Mouse (Mus musculus): ENCODE results near the gene Amdhd2. TPM values are rescaled to one million over a fixed set of nuclear protein-coding genes. Genes with fewer than 3 reads are reported as not detected.

The Amdhd2 gene
- polyA plus RNA-seq, 1 experiment = 187 TPM

- TF ChIP-seq POLR2A (IDR thresholded peaks at IDR 0.05; ENCODE audit: low read depth, low read length) (no peak), CTCF (IDR thresholded peaks at IDR 0.05; ENCODE audit: extremely low read depth, insufficient read length, insufficient replicate concordance, low read depth, low read length) (no peak)
- Histone ChIP-seq H3K36me3 (ENCODE audit: control insufficient read depth, insufficient read depth, low read length) (no peaks in the 10 kb centered on the region), H3K27me3 (ENCODE audit: control insufficient read depth, insufficient read depth, low read length) (peaks cover 23% of the 10 kb centered on the region), H3K4me3 (ENCODE audit: low read depth, low read length) (peak within 1 kb of the TSS; percentile 51), H3K4me1 (ENCODE audit: control insufficient read depth, insufficient read depth, insufficient read length, low read length) (peaks cover 43% of the 10 kb centered on the region), H3K27ac (ENCODE audit: insufficient read depth, low read depth, low read length) (no peak within 1 kb of the TSS)
- WGBS = 8% methylated on average over 42 of the region's 43 CpGs
Observed at GRCm38 (mm10) chr17:24209043-24209915, 45.7 kb upstream of the Amdhd2 start, which contains the start of gene Ntn3. Ntn3 (minus strand) TSS chr17:24209531.

DNA sequence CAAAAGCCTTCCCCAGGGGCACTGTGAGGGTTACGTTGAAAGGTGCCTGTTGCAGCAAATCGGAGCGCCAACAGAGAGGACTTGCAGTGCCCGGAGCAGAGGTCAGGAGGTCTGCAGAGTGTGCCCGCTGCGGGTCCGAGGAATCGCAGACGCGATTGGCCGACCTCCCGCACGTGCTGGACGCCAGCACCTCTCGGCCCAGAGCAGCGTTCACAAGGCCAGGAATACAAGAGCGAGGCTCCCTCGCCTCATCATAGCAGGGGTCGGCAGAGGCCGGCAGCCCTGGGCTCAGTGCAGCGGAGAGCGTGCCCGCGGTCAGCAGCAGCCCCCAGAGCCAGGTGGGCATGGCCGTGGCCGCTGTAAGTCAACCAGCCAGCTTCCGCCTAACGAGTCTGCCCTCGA lies 45.1 kb upstream of the Amdhd2 start:
- no peak for TF ChIP-seq POLR2A (IDR thresholded peaks at IDR 0.05; ENCODE audit: low read depth, low read length)
- no peak for TF ChIP-seq CTCF (IDR thresholded peaks at IDR 0.05; ENCODE audit: extremely low read depth, insufficient read length, insufficient replicate concordance, low read depth, low read length)
- peaks cover 43% of the 10 kb centered on the region for H3K4me1 ChIP-seq (ENCODE audit: control insufficient read depth, insufficient read depth, insufficient read length, low read length)
- no peak overlapping the region for H3K27ac ChIP-seq (ENCODE audit: insufficient read depth, low read depth, low read length)
- WGBS = 20% methylated on average over 29 of the region's 29 CpGs
- peak overlapping the region; percentile 51 for H3K4me3 ChIP-seq (ENCODE audit: low read depth, low read length)
- H3K27me3 ChIP-seq (ENCODE audit: control insufficient read depth, insufficient read depth, low read length) = peaks cover 23% of the 10 kb centered on the region
- no peaks in the 10 kb centered on the region for H3K36me3 ChIP-seq (ENCODE audit: control insufficient read depth, insufficient read depth, low read length)

- Histone ChIP-seq H3K4me3 (ENCODE audit: low read depth, low read length) (peak overlapping the region; percentile 51; the same call in 1 of the 2 replicates), H3K27me3 (ENCODE audit: control insufficient read depth, insufficient read depth, low read length) (peaks cover 23% of the 10 kb centered on the region), H3K4me1 (ENCODE audit: control insufficient read depth, insufficient read depth, insufficient read length, low read length) (peaks cover 43% of the 10 kb centered on the region), H3K36me3 (ENCODE audit: control insufficient read depth, insufficient read depth, low read length) (no peaks in the 10 kb centered on the region), H3K27ac (ENCODE audit: insufficient read depth, low read depth, low read length) (no peak overlapping the region)
- 90% methylated on average over 34 of the region's 34 CpGs for WGBS
- TF ChIP-seq CTCF (IDR thresholded peaks at IDR 0.05; ENCODE audit: extremely low read depth, insufficient read length, insufficient replicate concordance, low read depth, low read length) (no peak), POLR2A (IDR thresholded peaks at IDR 0.05; ENCODE audit: low read depth, low read length) (no peak)
Observed at GRCm38 (mm10) chr17:24207768-24208640, 44.4 kb upstream of the Amdhd2 start.

GRCm38 (mm10) chr17:24206451-24207351 lies 43.1 kb upstream of the Amdhd2 start:
- Histone ChIP-seq H3K36me3 (ENCODE audit: control insufficient read depth, insufficient read depth, low read length) (no peaks in the 10 kb centered on the region), H3K27me3 (ENCODE audit: control insufficient read depth, insufficient read depth, low read length) (peaks cover 23% of the 10 kb centered on the region), H3K4me1 (ENCODE audit: control insufficient read depth, insufficient read depth, insufficient read length, low read length) (peaks cover 45% of the 10 kb centered on the region), H3K27ac (ENCODE audit: insufficient read depth, low read depth, low read length) (no peak overlapping the region), H3K4me3 (ENCODE audit: low read depth, low read length) (peak overlapping the region; percentile 59)
- TF ChIP-seq CTCF (IDR thresholded peaks at IDR 0.05; ENCODE audit: extremely low read depth, insufficient read length, insufficient replicate concordance, low read depth, low read length) (no peak), POLR2A (IDR thresholded peaks at IDR 0.05; ENCODE audit: low read depth, low read length) (no peak)
- WGBS = 8% methylated on average over 62 of the region's 62 CpGs

DNA sequence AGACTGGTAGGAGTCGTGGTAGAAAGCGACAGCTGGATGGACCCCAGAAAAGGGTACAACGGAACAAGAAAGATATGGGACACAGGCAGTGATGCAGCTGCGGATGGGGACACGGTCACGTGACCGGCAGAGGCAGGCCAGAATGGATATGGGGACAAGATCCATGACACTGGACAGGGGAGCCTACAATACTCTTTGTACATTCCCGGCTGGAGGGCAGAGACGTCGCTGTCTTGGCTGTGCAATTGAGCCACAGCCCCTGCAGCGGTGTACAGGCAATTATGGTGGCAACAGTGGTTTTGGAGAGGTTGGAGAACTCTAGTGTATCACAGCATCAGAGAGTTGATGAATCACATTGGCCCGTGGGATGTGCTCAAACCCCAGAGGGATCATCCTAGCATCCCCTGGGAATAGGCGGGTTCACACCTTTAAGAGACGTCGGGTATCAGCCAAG lies 42.4 kb upstream of the Amdhd2 start:
- Histone ChIP-seq H3K27ac (ENCODE audit: insufficient read depth, low read depth, low read length) (no peak overlapping the region), H3K4me3 (ENCODE audit: low read depth, low read length) (peak overlapping the region; percentile 76), H3K36me3 (ENCODE audit: control insufficient read depth, insufficient read depth, low read length) (no peaks in the 10 kb centered on the region), H3K4me1 (ENCODE audit: control insufficient read depth, insufficient read depth, insufficient read length, low read length) (peaks cover 46% of the 10 kb centered on the region), H3K27me3 (ENCODE audit: control insufficient read depth, insufficient read depth, low read length) (peaks cover 23% of the 10 kb centered on the region)
- no peak for TF ChIP-seq POLR2A (IDR thresholded peaks at IDR 0.05; ENCODE audit: low read depth, low read length)
- no peak for TF ChIP-seq CTCF (IDR thresholded peaks at IDR 0.05; ENCODE audit: extremely low read depth, insufficient read length, insufficient replicate concordance, low read depth, low read length)
- WGBS = 5% methylated on average over 15 of the region's 15 CpGs

GRCm38 (mm10) chr17:24205284-24205888 lies 41.8 kb upstream of the Amdhd2 start, which contains the start of gene Tbc1d24:
Tbc1d24 (minus strand) TSS chr17:24205562.
- TF ChIP-seq POLR2A (IDR thresholded peaks at IDR 0.05; ENCODE audit: low read depth, low read length) (peak; percentile 15; the same call in 1 of the 2 replicates), CTCF (IDR thresholded peaks at IDR 0.05; ENCODE audit: extremely low read depth, insufficient read length, insufficient replicate concordance, low read depth, low read length) (no peak)
- Histone ChIP-seq H3K27me3 (ENCODE audit: control insufficient read depth, insufficient read depth, low read length) (peaks cover 23% of the 10 kb centered on the region), H3K4me3 (ENCODE audit: low read depth, low read length) (peak within 1 kb of the TSS; percentile 76), H3K36me3 (ENCODE audit: control insufficient read depth, insufficient read depth, low read length) (no peaks in the 10 kb centered on the region), H3K4me1 (ENCODE audit: control insufficient read depth, insufficient read depth, insufficient read length, low read length) (peaks cover 49% of the 10 kb centered on the region), H3K27ac (ENCODE audit: insufficient read depth, low read depth, low read length) (peak within 1 kb of the TSS; percentile 94)
- 1% methylated on average over 65 of the region's 65 CpGs for WGBS

Data from small intestine, adult 2 months (tissue).